Mouse (Mus musculus) thymus, adult 2 months (tissue): Measurements from ENCODE around the gene Bmp2k. TPM values are rescaled to one million over a fixed set of nuclear protein-coding genes. Genes with fewer than 3 reads are reported as not detected.

Experiments used
- DNase-seq: peaks from one replicate; pipeline ENCODE4 v3.0.0; 2021
- H3K27ac ChIP-seq: fragments of 200-500 bp; 2 replicates; pipeline ENCODE4 v1.5.1; 2012; ENCODE audit warnings: low read length, control low read depth; ENCODE audit not compliant: control insufficient read depth, insufficient read depth
- H3K27me3 ChIP-seq: fragments of 200-500 bp; 2 replicates; pipeline ENCODE4 v1.6.1; 2012; ENCODE audit warnings: mild to moderate bottlenecking, low read length, moderate library complexity, mixed read lengths; ENCODE audit not compliant: control insufficient read depth, insufficient read depth
- H3K36me3 ChIP-seq: fragments of 200-500 bp; 2 replicates; pipeline ENCODE4 v1.6.1; 2012; ENCODE audit warnings: mild to moderate bottlenecking, low read length, moderate library complexity; ENCODE audit not compliant: control insufficient read depth, insufficient read depth
- H3K4me1 ChIP-seq: fragments of 200-500 bp; replicated peaks from 2 replicates; pipeline ENCODE4 v1.6.1; 2012; ENCODE audit warnings: low read length; ENCODE audit not compliant: control insufficient read depth, insufficient read depth
- H3K4me3 ChIP-seq: fragments of 200-500 bp; 2 replicates; pipeline ENCODE4 v1.5.1; 2012; ENCODE audit warnings: mild to moderate bottlenecking, low read length, control low read depth, moderate library complexity; ENCODE audit not compliant: control insufficient read depth, insufficient read depth
- CTCF ChIP-seq: fragments of 200-500 bp; IDR thresholded peaks from 2 replicates; pipeline ENCODE4 v1.5.1; 2012; ENCODE audit warnings: mild to moderate bottlenecking, control low read depth, low read length, moderate library complexity, borderline replicate concordance; ENCODE audit not compliant: control insufficient read depth, poor library complexity, insufficient read depth; ENCODE audit errors: extremely low read depth
- POLR2A ChIP-seq: fragments of 200-500 bp; IDR thresholded peaks from 2 replicates; pipeline ENCODE4 v1.6.1; 2012; ENCODE audit warnings: mild to moderate bottlenecking, low read length, control low read depth, moderate library complexity; ENCODE audit not compliant: control insufficient read depth, poor library complexity, insufficient read depth; ENCODE audit errors: extremely low read depth
- WGBS: fragments of 180-500 bp; shearing (Covaris S2); methylation state at CpG from one replicate; pipeline ENCODE4 v1.1.7; 2018; 5-methylcytosine and 5-hydroxymethylcytosine counted together
- polyA plus RNA-seq: library from polyadenylated mRNA; depleted of rRNA; stranded (reverse); fragments of >200 nt; gene quantifications from 2 replicates; pipeline ENCODE4 v1.2.3, GENCODE M21; 2012

The Bmp2k gene
- polyA plus RNA-seq, 1 experiment = 21.7 TPM

DNA sequence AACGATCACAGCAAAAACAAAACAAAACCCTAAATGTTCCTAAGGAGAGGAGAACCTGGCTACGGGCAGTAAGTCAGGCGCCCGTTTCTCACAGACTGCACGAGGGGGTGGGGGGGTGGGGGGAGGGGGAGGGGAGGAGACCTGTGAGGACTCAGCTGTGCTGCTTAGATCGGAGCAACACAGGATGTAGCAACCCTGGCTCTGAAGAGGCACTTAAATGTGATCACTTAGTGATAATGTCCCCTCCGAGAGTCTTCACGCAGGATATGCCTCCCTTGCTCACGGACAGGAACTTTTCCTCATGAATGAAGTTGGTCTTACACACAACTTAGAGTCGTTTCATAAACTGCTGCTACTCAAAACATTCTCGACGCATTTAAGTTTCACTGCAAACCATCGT lies 97.8 kb downstream of the Bmp2k start:
- TF ChIP-seq CTCF (no peak), POLR2A (no peak)
- no peak for DNase-seq
- 62% methylated on average over 13 of the region's 13 CpGs for WGBS

DNA sequence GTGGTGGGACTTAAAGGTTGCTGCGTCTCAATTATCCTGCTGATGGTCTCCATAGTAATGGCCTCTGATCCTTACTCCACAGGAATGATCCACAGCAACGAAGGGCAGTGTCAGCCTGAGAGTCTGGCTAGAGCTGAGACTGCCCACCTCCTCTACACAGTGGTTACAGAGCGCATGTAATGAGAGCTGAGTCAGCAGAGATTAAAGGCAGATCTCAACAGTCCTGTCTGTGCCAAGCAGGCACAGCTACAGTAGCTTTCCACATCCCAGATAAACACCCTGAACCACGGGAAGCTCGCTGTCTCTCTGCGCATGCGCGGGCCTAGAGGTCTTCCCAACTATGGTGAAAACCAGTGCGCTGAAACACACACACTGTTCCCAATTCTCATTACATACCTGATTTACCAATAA lies 100.1 kb downstream of the Bmp2k start:
- WGBS = 94% methylated on average over 9 of the region's 9 CpGs
- Histone ChIP-seq H3K27ac (no peak overlapping the region), H3K36me3 (no peaks in the 10 kb centered on the region), H3K4me3 (no peak overlapping the region), H3K27me3 (no peaks in the 10 kb centered on the region), H3K4me1 (no peaks in the 10 kb centered on the region)
- DNase-seq = no peak
- TF ChIP-seq POLR2A (no peak), CTCF (no peak)

More for the DNA sequence above, 97.8 kb downstream of the Bmp2k start:
- no peak overlapping the region for H3K27ac ChIP-seq
- H3K36me3 ChIP-seq = no peaks in the 10 kb centered on the region
- H3K4me1 ChIP-seq = no peaks in the 10 kb centered on the region
- H3K4me3 ChIP-seq = no peak overlapping the region
- H3K27me3 ChIP-seq = no peaks in the 10 kb centered on the region

DNA sequence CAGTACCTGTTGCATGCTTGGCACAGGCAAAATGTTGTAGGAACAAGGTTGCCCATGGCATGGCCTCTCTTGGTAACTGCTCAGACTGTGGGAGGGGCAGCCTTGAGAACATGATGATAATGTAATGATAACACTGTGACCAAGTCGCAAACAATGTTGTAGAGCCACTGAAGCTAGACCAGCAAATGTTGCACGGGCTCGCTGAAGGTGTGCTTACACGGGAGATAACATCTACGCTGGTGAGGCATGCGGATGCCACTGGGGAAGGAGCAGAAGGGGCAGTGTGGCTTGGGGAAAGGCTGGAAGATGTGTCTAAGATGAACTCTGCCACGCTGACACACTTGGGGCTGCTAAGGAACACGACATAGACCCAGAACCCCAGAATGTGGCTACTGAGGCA lies 102.5 kb downstream of the Bmp2k start:
- no peak for DNase-seq
- no peak for TF ChIP-seq CTCF
- TF ChIP-seq POLR2A = no peak
- no peak overlapping the region for H3K27ac ChIP-seq
- H3K4me3 ChIP-seq = no peak overlapping the region
- H3K27me3 ChIP-seq = no peaks in the 10 kb centered on the region
- H3K36me3 ChIP-seq = no peaks in the 10 kb centered on the region
- H3K4me1 ChIP-seq = no peaks in the 10 kb centered on the region
- 90% methylated on average over 8 of the region's 8 CpGs for WGBS

DNA sequence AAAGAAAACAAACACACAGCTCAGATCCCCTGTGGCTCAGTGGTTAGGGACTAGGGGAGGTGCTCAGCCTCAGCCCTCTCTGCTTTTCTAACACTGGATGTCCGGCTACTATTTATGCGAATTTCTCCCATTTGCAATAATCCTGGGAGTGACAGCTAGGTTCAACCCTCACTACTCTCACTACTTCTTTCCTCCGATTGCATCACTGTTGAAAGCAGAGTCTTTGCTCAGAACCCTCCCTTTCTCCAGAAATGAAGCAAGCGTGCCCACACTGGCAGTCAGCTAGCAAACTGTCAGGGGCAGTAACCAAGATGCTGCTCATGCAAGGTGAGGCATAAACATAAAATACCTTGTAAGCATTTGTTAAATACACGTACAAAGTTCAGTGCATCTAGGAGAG lies 110.8 kb downstream of the Bmp2k start:
- Histone ChIP-seq H3K4me1 (0 out of 2 replicates have a peak, but pooled peaks cover 4% of the 10 kb centered on the region), H3K27me3 (no peaks in the 10 kb centered on the region; the same call in 1 of the 2 replicates), H3K27ac (no peak overlapping the region), H3K4me3 (no peak overlapping the region), H3K36me3 (no peaks in the 10 kb centered on the region)
- 95% methylated on average over 5 of the region's 5 CpGs for WGBS
- TF ChIP-seq CTCF = no peak
- TF ChIP-seq POLR2A = no peak
- DNase-seq = no peak

DNA sequence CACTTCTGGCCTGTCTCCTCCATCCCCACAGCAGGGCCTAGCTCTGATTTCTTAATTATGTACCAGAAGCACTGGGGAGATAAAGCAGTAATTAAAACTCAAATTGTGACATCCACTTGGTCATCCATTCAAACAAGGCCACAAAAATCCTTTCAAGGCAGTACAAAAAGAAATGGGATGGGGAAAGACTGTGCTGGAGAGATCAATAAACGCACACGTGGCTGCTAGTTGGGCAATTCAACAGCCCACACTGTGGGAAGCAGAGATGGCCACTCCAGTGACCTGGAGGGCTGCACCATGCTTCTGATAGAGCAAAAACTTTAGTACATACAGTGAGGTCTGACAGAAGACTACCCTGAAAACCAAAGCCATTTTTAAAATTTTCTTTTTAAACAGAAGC lies 112.6 kb downstream of the Bmp2k start:
- no peaks in the 10 kb centered on the region; the same call in 1 of the 2 replicates for H3K27me3 ChIP-seq
- H3K36me3 ChIP-seq = no peaks in the 10 kb centered on the region
- WGBS = 87% methylated on average over 2 of the region's 2 CpGs

DNA sequence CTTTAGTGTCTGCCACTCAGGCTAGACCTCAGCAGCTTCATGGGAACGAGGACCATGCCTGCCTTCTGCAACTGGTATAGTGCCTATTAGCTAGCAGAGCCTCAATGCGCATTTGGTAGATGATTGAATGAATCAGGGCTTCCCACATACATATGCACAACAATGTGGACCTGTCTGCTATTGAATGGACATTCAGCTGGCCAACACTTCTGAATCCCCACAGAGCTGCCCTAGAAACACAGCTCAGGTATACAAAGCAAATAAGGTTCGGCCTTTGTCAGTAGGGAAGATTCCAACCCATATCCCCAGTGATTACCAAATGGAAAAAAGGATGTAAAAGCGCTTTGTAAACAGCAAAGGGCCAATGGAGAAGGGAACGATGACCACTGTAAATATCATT lies 113.2 kb downstream of the Bmp2k start:
- Histone ChIP-seq H3K4me1 (0 out of 2 replicates have a peak, but pooled peaks cover 4% of the 10 kb centered on the region), H3K36me3 (no peaks in the 10 kb centered on the region), H3K4me3 (peak overlapping the region; percentile 54), H3K27me3 (no peaks in the 10 kb centered on the region; the same call in 1 of the 2 replicates), H3K27ac (no peak overlapping the region)
- TF ChIP-seq POLR2A (no peak), CTCF (no peak)
- 40% methylated on average over 5 of the region's 5 CpGs for WGBS
- no peak for DNase-seq

More for the DNA sequence above, 112.6 kb downstream of the Bmp2k start:
- no peak overlapping the region for H3K4me3 ChIP-seq
- no peak for DNase-seq
- H3K4me1 ChIP-seq = 0 out of 2 replicates have a peak, but pooled peaks cover 4% of the 10 kb centered on the region
- TF ChIP-seq POLR2A (no peak), CTCF (no peak)
- no peak overlapping the region for H3K27ac ChIP-seq

DNA sequence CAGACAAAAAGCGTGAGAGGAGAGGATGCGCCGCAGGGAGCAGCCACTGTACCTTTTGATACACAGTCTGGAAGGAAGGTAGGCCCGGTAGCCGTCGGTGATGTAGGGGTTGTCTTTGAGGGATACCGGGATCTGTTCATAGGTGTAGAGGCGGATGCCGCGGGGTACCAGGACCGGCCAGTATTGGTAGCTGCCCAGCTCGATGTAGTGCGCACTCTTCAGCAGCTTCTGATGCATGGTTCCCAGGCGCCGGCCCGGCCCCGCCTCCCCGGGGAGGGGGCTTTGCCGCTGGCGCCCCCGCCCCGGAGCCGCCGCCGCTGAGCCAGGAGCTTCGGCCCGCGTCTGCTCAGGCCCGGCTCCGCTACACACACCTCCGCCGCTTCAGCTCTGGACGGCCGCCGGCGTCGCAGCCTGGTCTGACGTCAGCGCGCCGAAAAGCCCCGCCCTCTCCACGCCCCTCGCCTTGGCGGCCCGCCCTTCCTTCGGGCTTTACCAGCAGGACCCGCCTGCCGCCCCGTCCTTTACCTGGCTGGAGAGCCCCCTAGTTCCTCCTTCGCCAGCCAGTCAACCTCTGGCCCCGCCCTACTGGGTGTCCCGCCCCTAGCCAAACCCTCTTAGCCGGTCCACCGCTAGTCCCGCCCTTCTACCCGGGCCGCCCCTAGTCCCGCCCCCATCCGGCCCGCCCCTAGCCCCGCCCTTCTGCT lies 113.9 kb downstream of the Bmp2k start, which contains the start of gene Paqr3:
Gene Paqr3, minus strand, starts transcription at position 390 of the 704 bp plus-strand sequence.
- H3K4me1 ChIP-seq = 0 out of 2 replicates have a peak, but pooled peaks cover 4% of the 10 kb centered on the region
- no peaks in the 10 kb centered on the region for H3K36me3 ChIP-seq
- under 1% methylated on average over 62 of the region's 62 CpGs for WGBS
- H3K27ac ChIP-seq = no peak within 1 kb of the TSS
- DNase-seq = peak; percentile 95
- H3K27me3 ChIP-seq = no peaks in the 10 kb centered on the region; the same call in 1 of the 2 replicates
- peak within 1 kb of the TSS; percentile 54 for H3K4me3 ChIP-seq
- TF ChIP-seq CTCF = no peak
- TF ChIP-seq POLR2A = no peak
